Mouse (Mus musculus): ENCODE results near the gene Snx29.
"Not testable (repeated sequence)": the region's sequence is repeated elsewhere in the genome, so short reads cannot be mapped to it uniquely, and the experiment has no call there.

The Snx29 gene

DNA sequence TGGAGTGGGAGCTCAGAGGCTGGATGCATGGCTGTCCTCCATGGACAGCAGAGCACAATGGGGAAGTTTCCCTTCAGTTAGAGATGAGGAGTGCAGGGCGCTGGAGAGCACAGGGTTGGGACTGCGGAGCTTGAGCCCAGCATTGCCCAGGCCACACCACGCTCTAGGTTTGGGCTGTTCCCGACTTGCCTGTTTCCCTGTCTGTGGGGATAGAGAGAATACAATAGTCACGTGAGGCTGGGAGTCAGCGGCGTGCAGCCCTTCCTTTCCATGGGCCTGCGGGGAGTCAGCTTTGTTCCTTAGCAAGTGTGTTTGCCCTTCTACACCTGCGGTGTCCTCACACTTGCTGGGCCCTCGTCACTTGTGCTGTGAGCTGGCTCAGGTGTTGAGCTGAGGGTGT is 37.2 kb downstream of the Snx29 start:
- in situ Hi-C loops (cut with MseI, MboI) = no loop called here

- in situ Hi-C loops (cut with MseI, MboI) = not testable (repeated sequence)
Measured at GRCm38 (mm10) chr16:11360576-11360975, 37.9 kb downstream of the Snx29 start.

- in situ Hi-C loops (cut with MseI, MboI) = no loop called here
Measured at GRCm38 (mm10) chr16:11365626-11366025, 42.9 kb downstream of the Snx29 start.

DNA sequence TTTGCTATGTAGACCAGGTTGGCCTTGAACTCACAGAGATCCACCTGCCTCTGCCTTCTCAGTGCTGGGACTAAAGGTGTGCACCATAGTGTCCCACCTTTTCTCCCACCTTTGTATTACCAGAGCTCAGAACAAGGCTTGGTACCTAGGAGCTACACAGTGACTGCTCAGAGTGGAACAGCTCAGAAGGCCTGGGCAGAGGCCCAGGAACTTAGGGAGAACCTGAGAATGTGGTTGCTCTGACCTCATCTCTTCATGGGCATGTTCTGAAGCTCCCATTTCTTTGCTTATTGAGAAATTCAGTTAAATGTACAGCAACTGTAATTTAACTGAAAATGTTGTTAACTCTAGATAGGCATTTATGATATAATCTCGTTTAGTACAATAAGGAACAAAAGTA is 44.1 kb downstream of the Snx29 start:
- in situ Hi-C loops (cut with MseI, MboI) = no loop called here

- in situ Hi-C loops (cut with MseI, MboI) = no loop called here
Measured at GRCm38 (mm10) chr16:11368412-11368811, 45.7 kb downstream of the Snx29 start.

DNA sequence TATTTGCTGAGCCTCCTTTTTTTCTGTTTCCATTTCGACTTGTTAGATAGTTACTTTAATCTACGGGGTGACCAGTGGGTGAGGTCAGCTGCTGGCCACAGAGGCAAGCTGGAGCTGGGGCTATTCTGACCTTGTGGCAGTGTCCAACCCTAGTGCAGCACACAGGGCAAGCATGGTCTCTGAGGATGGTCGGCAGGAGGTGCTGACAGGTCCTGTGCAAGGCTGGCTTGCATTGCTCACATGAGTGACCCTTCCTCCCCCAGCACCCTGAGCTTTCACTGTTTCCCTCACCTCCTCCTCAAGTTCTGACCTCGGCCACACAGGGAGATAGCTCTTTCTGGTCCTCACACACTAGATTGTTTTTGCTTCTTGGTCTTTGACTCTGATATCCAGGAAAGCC is 46.5 kb downstream of the Snx29 start:
- in situ Hi-C loops (cut with MseI, MboI) = no loop called here

DNA sequence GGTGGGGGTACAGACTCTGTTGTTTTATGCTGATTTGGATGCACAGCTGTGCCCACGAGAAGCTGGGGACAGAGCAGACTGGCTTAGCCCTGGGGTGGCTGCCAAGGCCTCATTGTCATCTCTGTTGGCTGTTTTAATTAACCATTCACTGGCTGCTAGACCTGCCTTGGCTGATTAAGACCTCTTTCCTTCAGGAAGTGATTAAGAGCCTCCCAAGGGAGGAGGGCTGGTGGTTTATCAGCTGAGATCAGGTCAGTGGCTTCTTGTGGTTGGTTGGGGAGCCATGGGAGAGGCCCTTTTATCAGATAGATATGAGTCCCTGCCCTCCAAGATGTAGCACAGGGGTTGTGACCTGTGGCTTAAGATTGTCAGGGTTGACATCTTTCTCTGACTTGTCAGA is 46.9 kb downstream of the Snx29 start:
- in situ Hi-C loops (cut with MseI, MboI) = no loop called here

- in situ Hi-C loops (cut with MseI, MboI) = no loop called here
Measured at GRCm38 (mm10) chr16:11370132-11370544, 47.4 kb downstream of the Snx29 start.

DNA sequence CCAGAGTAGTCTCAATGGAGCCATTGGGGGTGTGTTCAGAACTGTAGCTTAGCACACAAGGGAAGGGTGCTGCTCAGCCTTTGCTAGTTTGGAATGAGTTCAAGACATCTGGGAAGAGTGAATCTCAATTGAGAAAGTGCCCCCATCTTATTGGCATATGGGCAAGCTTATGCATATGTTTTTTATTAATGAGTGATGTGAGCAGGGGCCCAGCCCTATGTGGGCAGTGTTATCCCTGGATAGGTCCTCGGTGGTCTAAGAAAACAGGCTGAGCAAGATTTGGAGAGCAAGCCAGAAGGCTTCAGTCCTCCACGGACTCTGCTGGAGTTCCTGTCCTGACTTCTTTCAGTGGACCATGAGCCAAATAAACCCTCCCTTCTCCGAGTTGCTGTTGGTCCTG is 56.6 kb downstream of the Snx29 start:
- in situ Hi-C loops (cut with MseI, MboI) = loop anchor here in 1 of 2 experiments (25.0 kb wide), 1 partner anchor 467 kb away; no protein-coding TSS in a partner anchor

GRCm38 (mm10) chr16:11380038-11380437 is 57.3 kb downstream of the Snx29 start:
- in situ Hi-C loops (cut with MseI, MboI) = loop anchor here in 1 of 2 experiments (25.0 kb wide), 1 partner anchor 468 kb away; no protein-coding TSS in a partner anchor

- in situ Hi-C loops (cut with MseI, MboI) = loop anchor here in 1 of 2 experiments (25.0 kb wide), 1 partner anchor 469 kb away; no protein-coding TSS in a partner anchor
Measured at GRCm38 (mm10) chr16:11380871-11381270, 58.2 kb downstream of the Snx29 start.

GRCm38 (mm10) chr16:11384361-11384760 is 61.7 kb downstream of the Snx29 start:
- in situ Hi-C loops (cut with MseI, MboI) = loop anchor here in 1 of 2 experiments (25.0 kb wide), 1 partner anchor 472 kb away; no protein-coding TSS in a partner anchor

DNA sequence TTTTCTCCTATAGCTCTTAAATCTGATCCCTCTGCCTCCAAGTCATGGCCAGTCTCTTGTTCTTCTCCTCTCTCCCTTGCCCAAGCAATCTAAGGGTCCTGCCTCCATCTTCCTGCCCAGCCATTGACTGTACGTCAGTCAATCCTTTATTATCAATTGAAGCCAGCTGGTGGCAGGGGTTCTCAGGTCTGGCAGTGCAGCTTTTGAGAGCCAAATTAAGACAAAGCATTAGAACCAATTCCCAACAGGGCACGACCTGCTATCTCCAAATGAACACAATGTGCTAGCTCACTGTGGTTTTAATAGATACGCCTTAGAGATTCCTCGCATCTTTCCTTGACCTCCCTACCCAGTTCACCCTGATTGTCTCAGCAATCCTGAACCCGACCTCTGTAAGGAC is 62.4 kb downstream of the Snx29 start:
- in situ Hi-C loops (cut with MseI, MboI) = loop anchor here in 1 of 2 experiments (25.0 kb wide), 1 partner anchor 473 kb away; no protein-coding TSS in a partner anchor

DNA sequence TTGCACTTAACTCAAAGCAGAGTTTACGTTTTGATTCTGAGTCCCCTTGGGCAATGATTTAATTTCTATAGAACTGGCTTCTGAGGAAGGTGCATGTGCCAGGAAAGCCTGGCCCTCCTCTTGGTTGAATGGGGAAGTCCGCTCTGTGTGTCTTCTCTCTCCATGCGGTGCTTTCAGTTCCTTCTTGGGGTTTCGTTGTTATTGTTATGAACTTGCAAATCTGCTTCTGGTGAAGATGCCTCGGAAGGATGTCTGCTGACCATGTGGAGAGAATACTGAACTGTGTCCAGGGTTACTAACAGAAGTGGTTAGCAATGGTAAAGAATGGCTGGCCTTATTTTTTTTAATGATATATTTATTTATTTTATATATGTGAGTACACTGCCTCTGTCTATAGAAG is 63.1 kb downstream of the Snx29 start:
- in situ Hi-C loops (cut with MseI, MboI) = loop anchor here in 1 of 2 experiments (25.0 kb wide), 1 partner anchor 473 kb away; no protein-coding TSS in a partner anchor

DNA sequence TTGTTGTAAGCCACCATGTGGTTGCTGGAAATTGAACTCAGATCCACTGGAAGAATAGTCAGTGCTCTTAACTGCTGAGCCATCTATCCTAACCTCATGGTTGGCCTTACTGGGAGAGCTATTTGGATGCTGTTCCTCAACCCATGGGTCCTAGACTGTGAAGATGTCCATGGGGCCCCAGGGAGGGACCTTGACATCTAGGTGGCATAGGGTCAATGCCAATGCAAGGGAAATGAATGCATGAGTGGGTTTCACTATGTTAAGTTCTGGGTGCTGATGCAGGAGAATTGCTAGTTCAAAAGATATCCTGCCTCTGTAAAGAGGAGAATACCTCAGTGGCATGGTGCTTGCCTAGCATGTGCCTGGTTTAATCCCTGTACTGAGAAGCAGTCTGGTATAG is 63.5 kb downstream of the Snx29 start:
- in situ Hi-C loops (cut with MseI, MboI) = loop anchor here in 1 of 2 experiments (25.0 kb wide), 1 partner anchor 474 kb away; no protein-coding TSS in a partner anchor

DNA sequence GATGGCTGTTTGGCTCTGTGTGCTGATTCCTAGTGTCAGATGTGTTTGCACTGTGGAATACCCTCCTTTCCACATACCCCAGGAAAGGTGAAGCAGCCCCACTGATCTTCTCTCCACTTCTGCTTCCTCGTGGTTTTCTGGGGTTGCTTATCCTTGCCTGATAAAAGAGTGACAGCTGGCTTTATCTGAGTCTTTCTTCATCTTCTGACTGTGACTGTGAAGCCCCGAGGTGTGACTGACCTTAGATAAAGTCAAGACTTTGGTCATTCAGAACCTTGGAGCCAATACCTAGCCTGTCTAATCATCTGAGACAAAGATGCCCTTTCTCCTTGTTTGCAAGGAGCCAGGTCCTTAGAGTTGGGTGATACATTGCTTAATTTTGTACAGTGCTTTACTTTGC is 65.4 kb downstream of the Snx29 start:
- in situ Hi-C loops (cut with MseI, MboI) = loop anchor here in 1 of 2 experiments (25.0 kb wide), 1 partner anchor 476 kb away; no protein-coding TSS in a partner anchor

DNA sequence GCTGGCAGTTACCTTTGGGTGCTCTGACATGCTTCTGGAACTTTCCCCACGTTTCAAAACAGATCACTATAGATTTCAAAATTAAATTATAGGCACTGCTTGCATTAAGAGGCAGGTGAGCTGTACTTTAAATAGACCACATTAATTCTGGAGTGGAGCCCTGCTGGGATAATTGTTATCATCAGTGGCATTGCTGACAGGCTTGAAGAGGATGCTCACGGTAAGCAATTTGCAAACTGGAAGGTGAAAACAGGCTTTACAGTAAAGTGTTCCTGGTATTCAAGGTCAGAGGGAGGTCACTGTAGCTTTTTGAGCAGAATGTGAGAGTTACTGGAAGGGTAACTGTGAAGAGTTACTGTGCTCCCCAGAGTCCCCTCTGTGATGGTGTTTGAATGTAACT is 66.6 kb downstream of the Snx29 start:
- in situ Hi-C loops (cut with MseI, MboI) = loop anchor here in 1 of 2 experiments (25.0 kb wide), 1 partner anchor 477 kb away; no protein-coding TSS in a partner anchor

DNA sequence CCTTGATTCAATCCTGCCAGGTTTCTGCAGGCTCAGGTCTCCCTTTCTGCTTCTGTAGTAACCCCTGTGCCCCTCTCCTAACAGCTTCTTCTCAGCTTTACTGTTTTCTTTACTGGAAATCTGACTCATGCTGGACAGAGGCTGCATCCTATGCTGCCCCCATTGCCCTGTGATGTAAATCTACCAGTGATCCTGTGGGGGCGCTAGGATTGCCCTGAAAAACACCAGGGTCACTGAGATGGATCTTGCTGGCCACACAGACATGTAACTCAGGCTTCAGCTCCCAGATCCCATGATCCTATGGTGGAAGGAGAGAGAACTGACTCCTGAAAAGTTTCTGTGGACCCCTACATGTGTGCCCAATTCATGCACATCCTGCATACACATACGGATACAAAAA is 73.9 kb downstream of the Snx29 start:
- in situ Hi-C loops (cut with MseI, MboI) = loop anchor here in 1 of 2 experiments (25.0 kb wide), 1 partner anchor 484 kb away; no protein-coding TSS in a partner anchor

DNA sequence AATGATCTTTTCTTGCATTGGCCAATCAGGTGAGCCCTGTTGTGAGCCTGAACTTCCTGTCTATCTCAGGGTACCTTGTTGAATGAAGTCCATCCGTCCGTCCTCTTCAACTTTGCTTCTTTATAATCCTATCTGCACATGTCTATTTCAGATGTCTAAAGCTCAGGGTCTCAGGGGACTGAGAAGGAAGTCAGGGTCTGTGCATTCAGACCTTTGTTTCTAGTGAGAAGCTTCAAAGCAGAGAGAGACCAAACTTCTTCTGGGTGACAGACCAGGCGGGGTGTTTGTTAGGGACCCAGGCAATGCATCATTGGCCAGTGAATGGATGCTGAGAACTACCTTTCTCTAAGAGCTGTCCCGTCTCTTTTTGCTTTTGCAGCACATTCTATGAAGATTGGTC is 76.7 kb downstream of the Snx29 start:
- in situ Hi-C loops (cut with MseI, MboI) = loop anchor here in 1 of 2 experiments (25.0 kb wide), 1 partner anchor 487 kb away; no protein-coding TSS in a partner anchor

DNA sequence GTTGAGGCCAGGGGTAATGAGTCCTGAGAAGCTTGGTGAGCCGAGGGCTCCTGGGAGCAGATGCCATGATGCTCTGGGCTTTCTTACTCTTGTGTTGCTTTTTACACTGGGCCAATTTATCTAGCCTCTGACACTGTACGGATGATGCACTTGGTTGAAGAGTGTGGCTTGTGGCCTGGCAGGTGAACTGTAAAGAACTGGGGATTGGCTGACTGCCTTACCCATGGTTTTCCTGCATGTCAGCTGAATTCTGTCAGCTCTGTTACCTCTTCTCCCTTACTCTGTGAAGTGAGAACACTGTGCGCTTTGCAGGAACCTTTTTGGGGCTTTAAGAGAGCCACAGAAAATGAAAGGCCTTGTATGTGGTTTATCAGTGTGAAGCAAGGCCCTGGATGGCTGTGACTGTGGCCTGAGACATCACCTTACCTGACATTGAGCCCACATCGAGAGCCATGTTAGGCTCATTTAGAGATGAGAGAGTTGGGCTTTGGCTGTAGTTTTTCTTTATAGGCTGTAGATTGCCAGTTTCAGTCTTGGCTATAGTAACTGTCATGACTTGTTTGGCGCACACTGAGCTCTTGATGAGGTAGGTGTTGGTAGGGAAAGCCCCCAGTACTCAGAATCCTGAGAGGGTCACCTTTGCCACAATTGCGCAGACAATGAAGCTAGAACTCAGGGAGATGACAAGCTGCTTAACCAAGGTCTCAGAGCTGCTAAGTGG is 77.3 kb downstream of the Snx29 start:
- in situ Hi-C loops (cut with MseI, MboI) = loop anchor here in 1 of 2 experiments (25.0 kb wide), 1 partner anchor 488 kb away; no protein-coding TSS in a partner anchor

GRCm38 (mm10) chr16:11400936-11401335 is 78.2 kb downstream of the Snx29 start:
- in situ Hi-C loops (cut with MseI, MboI) = no loop called here

GRCm38 (mm10) chr16:11405193-11405592 is 82.5 kb downstream of the Snx29 start:
- in situ Hi-C loops (cut with MseI, MboI) = no loop called here

GRCm38 (mm10) chr16:11406201-11406600 is 83.5 kb downstream of the Snx29 start:
- in situ Hi-C loops (cut with MseI, MboI) = no loop called here
